Mouse (Mus musculus) C2C12 (cell line): Measurements from ENCODE around the gene Fam129b.

Source experiments
- CEBPB ChIP-seq: IDR thresholded peaks from one replicate; pipeline ENCODE4 v1.6.1; 2011; ENCODE audit warnings: low read depth, mild to moderate bottlenecking, control low read depth, moderate library complexity
- CTCF ChIP-seq: IDR thresholded peaks from one replicate; pipeline ENCODE4 v1.5.1; 2011; ENCODE audit not compliant: control insufficient read depth, insufficient read depth, insufficient read length
- FOSL1 ChIP-seq: IDR thresholded peaks from one replicate; pipeline ENCODE4 v1.8.0; 2011; ENCODE audit warnings: mild to moderate bottlenecking, low read length; ENCODE audit not compliant: poor library complexity, insufficient read depth, severe bottlenecking
- MAX ChIP-seq: IDR thresholded peaks from one replicate; pipeline ENCODE4 v1.6.1; 2011; ENCODE audit warnings: mild to moderate bottlenecking, control low read depth
- MYOD1 ChIP-seq: IDR thresholded peaks from one replicate; pipeline ENCODE4 v1.6.1; 2011; ENCODE audit warnings: low read depth; ENCODE audit not compliant: control insufficient read depth, insufficient read length
- MYOG ChIP-seq: IDR thresholded peaks from one replicate; pipeline ENCODE4 v1.6.1; 2011; ENCODE audit not compliant: control insufficient read depth, insufficient read length; ENCODE audit errors: extremely low read depth
- USF1 ChIP-seq: IDR thresholded peaks from one replicate; pipeline ENCODE4 v1.6.1; 2011; ENCODE audit warnings: low read depth, mild to moderate bottlenecking, control low read depth, moderate library complexity

- no peak for TF ChIP-seq CTCF
- no peak for TF ChIP-seq USF1
- no peak for TF ChIP-seq MYOG
- no peak for TF ChIP-seq MAX
- no peak for TF ChIP-seq MYOD1
- TF ChIP-seq FOSL1, result no peak
- no peak for TF ChIP-seq CEBPB
These were observed 92.2 kb downstream of the Fam129b start for GRCm38 (mm10) chr2:32968024-32968614.
